16 mouse cellular contexts compared by ENCODE assay signal in genomic region chr1:11748424-11748823, GRCm38 (mm10).
DNase-seq lines count a peak whose midpoint lies in the region; ATAC-seq and TF ChIP-seq lines count a peak whose summit lies in the region.
"Had no signal": no experiment of that assay in that cellular context is flagged by ENCODE, and none has a peak within 500 bp of the region (broad histone marks: within the 10 kb centered on the region; RNA-seq: fewer than 3 reads in every experiment).

No protein-coding gene starts in this region.

- H3K4me2 ChIP-seq in hindbrain, embryonic 15.5 days, result no peak overlapping the region
- H3K4me2 ChIP-seq in hindbrain, embryonic 12.5 days (replicated peaks), result no peak overlapping the region
- no peak overlapping the region for H3K4me2 ChIP-seq in forebrain, embryonic 14.5 days (ENCODE audit: low read length)
- H3K4me2 ChIP-seq in midbrain, embryonic 15.5 days, result no peak overlapping the region
- H3K4me2 ChIP-seq: limb, embryonic 15.5 days; lung, embryonic 15.5 days; stomach, embryonic 15.5 days had no signal

- H3K9ac ChIP-seq in hindbrain, embryonic 15.5 days, result no peak overlapping the region
- H3K9ac ChIP-seq in hindbrain, embryonic 12.5 days, result no peak overlapping the region
- H3K9ac ChIP-seq in forebrain, embryonic 14.5 days (ENCODE audit: low read length), result no peak overlapping the region
- no peak overlapping the region for H3K9ac ChIP-seq in midbrain, embryonic 15.5 days
- H3K9ac ChIP-seq: limb, embryonic 15.5 days; lung, embryonic 15.5 days; stomach, embryonic 15.5 days had no signal

- no peaks in the 10 kb centered on the region for H3K36me3 ChIP-seq in hindbrain, embryonic 15.5 days
- no peaks in the 10 kb centered on the region for H3K36me3 ChIP-seq in hindbrain, embryonic 12.5 days
- no peaks in the 10 kb centered on the region for H3K36me3 ChIP-seq in forebrain, embryonic 14.5 days (ENCODE audit: control insufficient read depth, insufficient read depth, low read length)
- H3K36me3 ChIP-seq in midbrain, embryonic 15.5 days (replicated peaks), result no peaks in the 10 kb centered on the region
- H3K36me3 ChIP-seq: limb, embryonic 15.5 days; lung, embryonic 15.5 days; stomach, embryonic 15.5 days had no signal

- no peak for TF ChIP-seq CTCF in brain, embryonic 14.5 days (IDR thresholded peaks at IDR 0.05; ENCODE audit: borderline replicate concordance, extremely low read depth, insufficient read depth, insufficient read length)

- H3K9me3 ChIP-seq in hindbrain, embryonic 15.5 days, result no peaks in the 10 kb centered on the region
- no peaks in the 10 kb centered on the region for H3K9me3 ChIP-seq in hindbrain, embryonic 12.5 days (replicated peaks)
- H3K9me3 ChIP-seq in forebrain, embryonic 14.5 days (replicated peaks; ENCODE audit: control insufficient read depth, low read length), result no peaks in the 10 kb centered on the region
- H3K9me3 ChIP-seq in midbrain, embryonic 15.5 days, result no peaks in the 10 kb centered on the region
- H3K9me3 ChIP-seq: limb, embryonic 15.5 days; lung, embryonic 15.5 days; stomach, embryonic 15.5 days had no signal

- WGBS in hindbrain, embryonic 15.5 days, result 18% methylated on average over 2 of the region's 2 CpGs
- 39% methylated on average over 2 of the region's 2 CpGs for WGBS in hindbrain, embryonic 12.5 days
- 1% methylated on average over 2 of the region's 2 CpGs for WGBS in forebrain, embryonic 14.5 days
- 5% methylated on average over 2 of the region's 2 CpGs for whole genome bisulfite sequencing in midbrain, embryonic 15.5 days

- peak; percentile 93 for DNase-seq in brain, embryonic 14.5 days (ENCODE audit: low read depth)
- DNase-seq in forebrain, embryonic 14.5 days (ENCODE audit: low spot score), result peak; percentile 87
- DNase-seq in right cerebral cortex, adult 18-20 months, result no peak
- DNase-seq in kidney, adult 11 months, result no peak
- DNase-seq: heart, adult 2 months; kidney, postnatal 14 days; layer of hippocampus, postnatal 36 days; right cerebral cortex, postnatal 4 days; thymus, postnatal 36 days had no signal

- H3K27ac ChIP-seq in hindbrain, embryonic 15.5 days (replicated peaks), result no peak overlapping the region
- no peak overlapping the region for H3K27ac ChIP-seq in hindbrain, embryonic 12.5 days
- H3K27ac ChIP-seq in forebrain, embryonic 14.5 days (ENCODE audit: low read depth, low read length), result no peak overlapping the region
- no peak overlapping the region for H3K27ac ChIP-seq in midbrain, embryonic 15.5 days
- H3K27ac ChIP-seq: heart, adult 2 months; limb, embryonic 15.5 days; lung, embryonic 15.5 days; stomach, embryonic 15.5 days had no signal

- no peak for TF ChIP-seq POLR2A in brain, embryonic 14.5 days (IDR thresholded peaks at IDR 0.05; ENCODE audit: borderline replicate concordance, extremely low read depth, insufficient read depth, insufficient read length, poor library complexity, severe bottlenecking)

- no peak overlapping the region for H3K4me3 ChIP-seq in hindbrain, embryonic 15.5 days
- no peak overlapping the region for H3K4me3 ChIP-seq in hindbrain, embryonic 12.5 days
- no peak overlapping the region for H3K4me3 ChIP-seq in forebrain, embryonic 14.5 days (ENCODE audit: low read depth, low read length)
- H3K4me3 ChIP-seq in midbrain, embryonic 15.5 days, result no peak overlapping the region
- H3K4me3 ChIP-seq: heart, adult 2 months; limb, embryonic 15.5 days; lung, embryonic 15.5 days; stomach, embryonic 15.5 days had no signal

- ATAC-seq in hindbrain, embryonic 15.5 days (ENCODE audit: low FRiP score, low read depth), result peak; percentile 75
- ATAC-seq in hindbrain, embryonic 12.5 days (ENCODE audit: low FRiP score), result no peak
- ATAC-seq in forebrain, embryonic 14.5 days, result peak; percentile 87
- ATAC-seq in midbrain, embryonic 15.5 days (replicated peaks), result peak; percentile 86
- no peak for ATAC-seq in megakaryocyte-erythroid progenitor cell, adult 5-6 weeks (replicated peaks; ENCODE audit: low FRiP score, low TSS enrichment, poor library complexity, severe bottlenecking)

- no peaks in the 10 kb centered on the region for H3K4me1 ChIP-seq in hindbrain, embryonic 15.5 days (replicated peaks)
- H3K4me1 ChIP-seq in hindbrain, embryonic 12.5 days, result no peaks in the 10 kb centered on the region
- no peaks in the 10 kb centered on the region for H3K4me1 ChIP-seq in forebrain, embryonic 14.5 days (ENCODE audit: control insufficient read depth, insufficient read depth, low read length)
- no peaks in the 10 kb centered on the region for H3K4me1 ChIP-seq in midbrain, embryonic 15.5 days
- H3K4me1 ChIP-seq: lung, embryonic 15.5 days; stomach, embryonic 15.5 days had no signal

- no peaks in the 10 kb centered on the region for H3K27me3 ChIP-seq in hindbrain, embryonic 15.5 days
- H3K27me3 ChIP-seq in hindbrain, embryonic 12.5 days, result no peaks in the 10 kb centered on the region
- peaks cover 23% of the 10 kb centered on the region for H3K27me3 ChIP-seq in forebrain, embryonic 14.5 days (replicated peaks; ENCODE audit: control insufficient read depth, insufficient read depth, low read length)
- 0 out of 2 replicates have a peak, but pooled peaks cover 6% of the 10 kb centered on the region for H3K27me3 ChIP-seq in midbrain, embryonic 15.5 days (replicated peaks)
- H3K27me3 ChIP-seq: limb, embryonic 15.5 days; lung, embryonic 15.5 days; stomach, embryonic 15.5 days had no signal

Comparison
In these comparisons a context has a peak if more than half of its experiments do, and no peak if none do; other contexts are left out.
1. ATAC-seq: peak in hindbrain, embryonic 15.5 days (single experiment), forebrain, embryonic 14.5 days (single experiment) and midbrain, embryonic 15.5 days (single experiment); none in hindbrain, embryonic 12.5 days (single experiment) and megakaryocyte-erythroid progenitor cell, adult 5-6 weeks (single experiment).
2. DNase-seq: peak in brain, embryonic 14.5 days (single experiment) and forebrain, embryonic 14.5 days (single experiment); none in right cerebral cortex, adult 18-20 months (single experiment) and kidney, adult 11 months (single experiment).